In the genomic region with DNA sequence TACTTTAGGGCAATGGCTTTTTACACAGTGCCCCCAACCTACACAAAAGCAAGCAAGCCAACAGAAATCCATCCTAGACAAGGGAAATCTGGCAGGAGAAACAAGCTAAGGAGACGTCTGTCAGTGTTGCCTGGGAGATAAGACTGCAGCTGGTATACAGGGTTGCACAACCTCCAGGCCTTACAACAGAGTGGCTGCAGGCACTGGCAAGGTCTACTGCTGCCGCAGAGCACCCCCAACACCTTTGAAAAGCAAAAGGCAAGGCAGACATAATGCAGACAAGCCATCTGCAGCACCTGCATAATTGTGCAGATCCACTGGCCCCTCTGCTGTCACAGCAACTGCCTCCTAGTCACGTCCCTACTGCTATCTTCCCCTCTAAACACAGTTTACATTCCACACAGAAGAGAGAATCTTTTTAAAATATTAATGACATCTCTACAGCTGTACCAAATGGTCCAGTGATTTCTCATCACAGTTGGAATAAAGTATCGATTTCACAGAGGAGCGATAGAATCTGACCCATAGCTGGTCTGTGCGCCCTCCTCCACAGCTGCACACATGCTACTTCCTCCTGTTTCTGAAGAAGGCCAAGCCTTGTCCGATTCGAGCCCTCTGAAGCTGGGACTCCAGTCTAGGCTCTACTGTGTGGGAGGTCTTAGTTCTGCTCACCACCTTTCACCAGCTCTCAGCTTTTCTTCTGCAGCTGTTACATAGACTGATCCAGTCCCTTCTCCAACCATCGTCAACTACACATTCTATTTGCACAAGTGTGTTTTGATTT, we compare ENCODE assay signal across 10 mouse cellular contexts. TPM values are rescaled to one million over a fixed set of nuclear protein-coding genes. Genes with fewer than 3 reads are reported as not detected.
DNase-seq lines count a peak whose midpoint lies in the region; ATAC-seq and TF ChIP-seq lines count a peak whose summit lies in the region.
"Had no signal": no experiment of that assay in that cellular context is flagged by ENCODE, and none has a peak within 500 bp of the region (broad histone marks: within the 10 kb centered on the region; RNA-seq: fewer than 3 reads in every experiment).

No protein-coding gene starts in this region.

- H3K27me3 ChIP-seq in limb, embryonic 14.5 days (ENCODE audit: control insufficient read depth, insufficient read depth, low read length): no peaks in the 10 kb centered on the region
- H3K27me3 ChIP-seq in myocyte (ENCODE audit: control insufficient read depth, insufficient read depth, insufficient read length): no peaks in the 10 kb centered on the region
- H3K27me3 ChIP-seq: CH12.LX had no signal

- no peak for TF ChIP-seq POLR2A in limb, embryonic 14.5 days (IDR thresholded peaks at IDR 0.05; ENCODE audit: borderline replicate concordance, extremely low read depth, insufficient read depth, insufficient read length)
- TF ChIP-seq POLR2A in myocyte (IDR thresholded peaks at IDR 0.05; ENCODE audit: insufficient read length, low read depth): no peak

- H3K36me3 ChIP-seq in limb, embryonic 14.5 days (ENCODE audit: control insufficient read depth, insufficient read depth, low read length): no peaks in the 10 kb centered on the region
- H3K36me3 ChIP-seq in myocyte (ENCODE audit: control insufficient read depth, insufficient read depth): no peaks in the 10 kb centered on the region

- no peaks in the 10 kb centered on the region for H3K9me3 ChIP-seq in limb, embryonic 14.5 days (ENCODE audit: control insufficient read depth, low read length)

- H3K9ac ChIP-seq in limb, embryonic 14.5 days (ENCODE audit: low read depth, low read length, severe bottlenecking): no peak overlapping the region

- H3K79me2 ChIP-seq in myocyte (ENCODE audit: control insufficient read depth, insufficient read depth): peaks cover 88% of the 10 kb centered on the region

- H3K4me1 ChIP-seq in limb, embryonic 14.5 days (ENCODE audit: control insufficient read depth, insufficient read depth, low read length): peaks cover 14% of the 10 kb centered on the region; the same call in 1 of the 2 replicates

- H3K27ac ChIP-seq in limb, embryonic 14.5 days (replicated peaks; ENCODE audit: low read depth, low read length): no peak overlapping the region

- H3ac ChIP-seq in myocyte (ENCODE audit: control insufficient read depth, insufficient read length): no peak overlapping the region

- peak; percentile 98 for ATAC-seq in granulocyte monocyte progenitor cell, adult 5-6 weeks (replicated peaks; ENCODE audit: poor library complexity, severe bottlenecking)
- peak; percentile 77 for ATAC-seq in limb, embryonic 14.5 days (ENCODE audit: low FRiP score, low read depth)

- no peak overlapping the region for H3K4me2 ChIP-seq in limb, embryonic 14.5 days (replicated peaks; ENCODE audit: low read depth, low read length, severe bottlenecking)
- peak overlapping the region; percentile 79 for H3K4me2 ChIP-seq in myocyte (ENCODE audit: low read depth)

- peak; percentile 15 to 21 for DNase-seq in cerebellum, postnatal 14 days
- DNase-seq in cerebellum, adult 8-10 months: no peak
- DNase-seq in NIH3T3 (ENCODE audit: low read depth): peak; percentile 84
- peak; percentile 38 for DNase-seq in limb, embryonic 14.5 days (ENCODE audit: low spot score)
- DNase-seq in B cell, adult 2 months: no peak
- no peak for DNase-seq in thymus, postnatal 4 days

- H3K4me3 ChIP-seq in limb, embryonic 14.5 days (replicated peaks; ENCODE audit: low read length): no peak overlapping the region
- no peak overlapping the region for H3K4me3 ChIP-seq in myocyte
- H3K4me3 ChIP-seq: erythroblast, embryonic 14.5 days had no signal

- WGBS in limb, embryonic 14.5 days: 54% methylated on average over 9 of the region's 9 CpGs

TF ChIP-seq in myocyte, 11 proteins besides CTCF, POLR2A, EP300 and RAD21:
- no peak for TF ChIP-seq USF1 (IDR thresholded peaks at IDR 0.05; ENCODE audit: low read depth)
- peak in 2 of 3 experiments; percentile 78 to 83 for TF ChIP-seq MYOD1 (IDR thresholded peaks at IDR 0.05; ENCODE audit: control insufficient read depth in 1 of 3, insufficient read length in 2 of 3, low read depth in 2 of 3)
- TF ChIP-seq CEBPB (IDR thresholded peaks at IDR 0.05; ENCODE audit: insufficient read depth, poor library complexity, severe bottlenecking): peak; percentile 98
- no peak for TF ChIP-seq SRF (IDR thresholded peaks at IDR 0.05; ENCODE audit: control insufficient read depth, insufficient read length, low read depth)
- no peak for TF ChIP-seq MAX (IDR thresholded peaks at IDR 0.05; ENCODE audit: low read depth)
- peak; percentile 15 to 89 (median 27) for TF ChIP-seq MYOG (IDR thresholded peaks at IDR 0.05; ENCODE audit: control insufficient read depth in 1 of 3, insufficient read depth in 1 of 3, insufficient read length in 2 of 3, low read depth in 2 of 3)
- TF ChIP-seq TCF12 (IDR thresholded peaks at IDR 0.05; ENCODE audit: insufficient read depth, poor library complexity, severe bottlenecking): peak; percentile 24
- no peak for TF ChIP-seq POLR2AphosphoS2 (IDR thresholded peaks at IDR 0.05; ENCODE audit: insufficient read length, low read depth)
- TF ChIP-seq E2F4 (IDR thresholded peaks at IDR 0.05; ENCODE audit: insufficient read depth): no peak
- TF ChIP-seq TCF3 (IDR thresholded peaks at IDR 0.05; ENCODE audit: insufficient read length, low read depth): peak; percentile 41
- no peak for TF ChIP-seq REST (IDR thresholded peaks at IDR 0.05; ENCODE audit: insufficient read depth, insufficient read length)

RNA-seq across cellular contexts. Expression of a gene that starts 16.1 kb away (rescaled TPM):
- total RNA-seq in granulocyte monocyte progenitor cell, adult 5-6 weeks (2014; fragmentation: Nextera tagmentation): 3.7 and 4.3 TPM in 2 replicates
- 2.1 and 3.0 TPM in 2 replicates for total RNA-seq in granulocyte monocyte progenitor cell, adult 5-6 weeks (2017)
- 4.4 and 4.5 TPM in 2 replicates for polyA plus RNA-seq in limb, embryonic 14.5 days (2012; rRNA removed)
- polyA plus RNA-seq in limb, embryonic 14.5 days (2014; fragmentation: Nextera tagmentation; extraction: Ambion mirVana): 3.3 and 3.8 TPM in 2 replicates
- 5.8 TPM for polyA plus RNA-seq in myocyte (2012; fragmentation: generic; extraction: Trizol)
- total RNA-seq: CH12.LX had no signal
- polyA plus RNA-seq: erythroblast, embryonic 14.5 days had no signal

Comparison
In these comparisons a context has a peak if more than half of its experiments do, and no peak if none do; other contexts are left out.
1. DNase-seq: peak in cerebellum, postnatal 14 days (2 of 2), NIH3T3 (single experiment) and limb, embryonic 14.5 days (single experiment); none in cerebellum, adult 8-10 months (single experiment), B cell, adult 2 months (0 of 2) and thymus, postnatal 4 days (single experiment).